ENCODE assay signal across 9 mouse cellular contexts in the genomic region with DNA sequence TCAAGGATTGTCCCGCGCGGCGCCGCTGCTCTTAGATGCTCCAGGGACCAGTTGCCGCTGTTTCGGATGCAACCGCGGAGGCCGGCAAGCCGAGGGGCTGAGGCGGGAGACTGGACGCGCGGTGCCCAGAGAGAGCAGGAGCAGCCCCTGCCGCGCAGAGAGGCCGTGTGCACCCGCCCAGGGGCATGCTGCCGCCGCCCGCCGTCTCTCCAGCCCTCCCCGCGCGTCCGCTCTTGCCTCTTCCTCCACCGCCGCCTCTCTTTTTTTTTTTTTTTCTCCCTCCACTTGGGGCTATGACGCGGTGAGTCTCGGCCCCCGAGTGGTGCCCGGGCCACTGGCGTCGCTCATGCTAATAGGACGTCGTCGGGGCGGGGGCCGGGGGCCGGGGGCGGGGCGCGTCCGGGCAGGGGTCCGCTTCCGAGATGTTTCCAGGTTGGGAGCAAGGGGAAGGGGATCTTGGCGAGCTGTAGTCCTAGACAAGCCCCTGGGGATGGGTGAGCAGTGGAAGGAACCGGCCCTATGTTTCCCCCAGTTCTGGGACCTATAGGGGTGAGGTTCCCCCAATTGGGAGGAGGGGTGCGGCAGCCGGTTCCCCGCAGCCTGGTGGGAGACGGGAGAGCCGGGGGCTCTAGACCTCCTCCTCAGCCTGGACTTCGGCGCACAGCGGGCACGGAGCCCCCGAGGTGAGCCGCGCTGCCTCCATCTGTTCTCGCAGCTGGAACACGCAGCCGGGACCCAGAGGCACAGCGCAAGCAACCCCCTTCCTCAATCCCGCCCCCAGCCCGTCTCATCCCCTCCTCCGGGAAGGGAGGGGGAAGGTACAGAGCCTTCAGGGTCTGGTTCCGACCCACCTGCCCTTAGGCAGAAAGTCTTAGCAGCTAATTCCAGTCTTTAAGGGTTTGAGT. TPM values are rescaled to one million over a fixed set of nuclear protein-coding genes. Genes with fewer than 3 reads are reported as not detected.
A peak's percentile ranks its signal among the peaks of the same experiment; 100 is the strongest.
DNase-seq lines count a peak whose midpoint lies in the region; ATAC-seq and TF ChIP-seq lines count a peak whose summit lies in the region.
"Had no signal": no experiment of that assay in that cellular context is flagged by ENCODE, and none has a peak within 500 bp of the region (broad histone marks: within the 10 kb centered on the region; RNA-seq: fewer than 3 reads in every experiment).

Slc18a3 (minus strand) TSS at position 250 of the 905 bp plus-strand sequence.

- WGBS in cerebellum, adult 2 months = under 1% methylated on average over 69 of the region's 70 CpGs
- WGBS in limb, embryonic 10.5 days = under 1% methylated on average over 70 of the region's 70 CpGs
- under 1% methylated on average over 63 of the region's 70 CpGs for WGBS in stomach, embryonic 15.5 days

- peak within 1 kb of the TSS; percentile 69 for H3K4me2 ChIP-seq in stomach, embryonic 15.5 days

- no peak for DNase-seq in cerebellum, adult 2 months
- DNase-seq in cerebellum, postnatal 36 days = no peak
- peak; percentile 10 for DNase-seq in right cerebral cortex, postnatal 14 days
- no peak for DNase-seq in right cerebral cortex, adult 2 months (ENCODE audit: low spot score in 2 of 2)
- peak; percentile 55 for DNase-seq in limb, embryonic 10.5 days (ENCODE audit: low spot score)
- no peak for DNase-seq in left cerebral cortex, adult 9 months (ENCODE audit: low spot score in 2 of 2)
- DNase-seq in adrenal gland, adult 8-10 months = no peak
- DNase-seq: kidney, postnatal 10 days had no signal

- peaks cover 5% of the 10 kb centered on the region; the same call in 1 of the 2 replicates for H3K4me1 ChIP-seq in cerebellum, adult 2 months (ENCODE audit: control insufficient read depth, insufficient read depth, low read length)
- peaks cover 29% of the 10 kb centered on the region for H3K4me1 ChIP-seq in limb, embryonic 10.5 days
- H3K4me1 ChIP-seq in stomach, embryonic 15.5 days = peaks cover 28% of the 10 kb centered on the region

- no peak within 1 kb of the TSS for H3K4me3 ChIP-seq in cerebellum, adult 2 months (replicated peaks; ENCODE audit: insufficient read depth, low read depth, low read length)
- peak within 1 kb of the TSS; percentile 49 for H3K4me3 ChIP-seq in limb, embryonic 10.5 days
- H3K4me3 ChIP-seq in stomach, embryonic 15.5 days (replicated peaks) = peak within 1 kb of the TSS; percentile 34

- no peak for TF ChIP-seq CTCF in cerebellum, adult 2 months (IDR thresholded peaks at IDR 0.05; ENCODE audit: borderline replicate concordance, insufficient read depth, low read depth, low read length)

- H3K27ac ChIP-seq in cerebellum, adult 2 months (ENCODE audit: insufficient read depth, low read length) = no peak within 1 kb of the TSS
- no peak within 1 kb of the TSS for H3K27ac ChIP-seq in limb, embryonic 10.5 days
- H3K27ac ChIP-seq in stomach, embryonic 15.5 days = no peak within 1 kb of the TSS

- no peak within 1 kb of the TSS for H3K9ac ChIP-seq in stomach, embryonic 15.5 days

- peaks cover 6% of the 10 kb centered on the region; the same call in 1 of the 2 replicates for H3K27me3 ChIP-seq in cerebellum, adult 2 months (ENCODE audit: control insufficient read depth, insufficient read depth, low read length)
- H3K27me3 ChIP-seq in limb, embryonic 10.5 days (ENCODE audit: low read depth, poor library complexity, severe bottlenecking) = peaks cover 88% of the 10 kb centered on the region
- H3K27me3 ChIP-seq in stomach, embryonic 15.5 days (replicated peaks) = peaks cover 76% of the 10 kb centered on the region

- TF ChIP-seq POLR2A in cerebellum, adult 2 months (IDR thresholded peaks at IDR 0.05; ENCODE audit: borderline replicate concordance, insufficient read depth, low read length) = no peak

- ATAC-seq in stomach, embryonic 15.5 days (ENCODE audit: insufficient read depth, low FRiP score, low read depth) = no peak

- no peaks in the 10 kb centered on the region for H3K9me3 ChIP-seq in limb, embryonic 10.5 days (replicated peaks)
- no peaks in the 10 kb centered on the region for H3K9me3 ChIP-seq in stomach, embryonic 15.5 days

- no peaks in the 10 kb centered on the region for H3K36me3 ChIP-seq in limb, embryonic 10.5 days
- no peaks in the 10 kb centered on the region for H3K36me3 ChIP-seq in stomach, embryonic 15.5 days

RNA-seq across cellular contexts. Expression of gene Slc18a3, which starts in this region (rescaled TPM):
- polyA plus RNA-seq in cerebellum, adult 2 months (2012; rRNA removed) = 11.7 and 14.3 TPM in 2 replicates
- not detected in 2 replicates for polyA plus RNA-seq in limb, embryonic 10.5 days (2016; fragmentation: Nextera tagmentation; extraction: Ambion mirVana)
- 6.3 and 6.9 TPM in 2 replicates for polyA plus RNA-seq in stomach, embryonic 15.5 days (2015; fragmentation: Nextera tagmentation; extraction: Ambion mirVana)
- total RNA-seq in adrenal gland, adult 8-10 months (2022) = not detected

Comparison
In these comparisons a context has a peak if more than half of its experiments do, and no peak if none do; other contexts are left out.
1. Peak in DNase-seq and H3K4me3 ChIP-seq in limb, embryonic 10.5 days; RNA of the gene not detected or under 1 TPM.